8 mouse cellular contexts compared by ENCODE assay signal in genomic region chr19:37018931-37019330, GRCm38 (mm10).
DNase-seq lines count a peak whose midpoint lies in the region; ATAC-seq lines count a peak whose summit lies in the region.

No protein-coding gene starts in this region.

- ATAC-seq in heart, embryonic 16.5 days (replicated peaks; ENCODE audit: extremely low read depth, insufficient read depth, low FRiP score), result no peak
- 0 out of 2 replicates have a peak, but pooled peaks have one; percentile 5 for ATAC-seq in hindbrain, embryonic 16.5 days
- ATAC-seq in midbrain, embryonic 13.5 days, result peak; percentile 15; the same call in 1 of the 2 replicates
- no peak for ATAC-seq in erythroid progenitor cell, adult 5-6 weeks (replicated peaks; ENCODE audit: low FRiP score, poor library complexity, severe bottlenecking)

- no peak overlapping the region for H3K9ac ChIP-seq in heart, embryonic 16.5 days (ENCODE audit: low read length)
- 0 out of 2 replicates have a peak overlapping the region, but pooled peaks have one; percentile 9 for H3K9ac ChIP-seq in hindbrain, embryonic 16.5 days (ENCODE audit: low read depth, low read length)
- H3K9ac ChIP-seq in midbrain, embryonic 13.5 days (replicated peaks), result no peak overlapping the region

- H3K27me3 ChIP-seq in heart, embryonic 16.5 days (ENCODE audit: control insufficient read depth, insufficient read depth, low read length), result no peaks in the 10 kb centered on the region
- no peaks in the 10 kb centered on the region for H3K27me3 ChIP-seq in embryonic facial prominence, embryonic 10.5 days (replicated peaks; ENCODE audit: low read depth, poor library complexity, severe bottlenecking)
- H3K27me3 ChIP-seq in hindbrain, embryonic 16.5 days (replicated peaks; ENCODE audit: control insufficient read depth, insufficient read depth, low read length), result no peaks in the 10 kb centered on the region
- H3K27me3 ChIP-seq in midbrain, embryonic 13.5 days, result no peaks in the 10 kb centered on the region

- no peak for DNase-seq in heart, adult 8-10 months (ENCODE audit: low spot score)
- peak; percentile 35 for DNase-seq in embryonic facial prominence, embryonic 10.5 days (ENCODE audit: low spot score)
- DNase-seq in ovary, postnatal 10 days (ENCODE audit: low spot score), result no peak
- DNase-seq in ovary, postnatal 36 days (ENCODE audit: low spot score), result no peak

- H3K4me1 ChIP-seq in heart, embryonic 16.5 days (ENCODE audit: control insufficient read depth, insufficient read depth, low read length), result peaks cover 7% of the 10 kb centered on the region; the same call in 1 of the 2 replicates
- H3K4me1 ChIP-seq in embryonic facial prominence, embryonic 10.5 days, result peaks cover 17% of the 10 kb centered on the region
- H3K4me1 ChIP-seq in hindbrain, embryonic 16.5 days (ENCODE audit: control insufficient read depth, insufficient read depth, low read depth, low read length), result peaks cover 3% of the 10 kb centered on the region
- peaks cover 11% of the 10 kb centered on the region; the same call in 1 of the 2 replicates for H3K4me1 ChIP-seq in midbrain, embryonic 13.5 days (replicated peaks)

- H3K4me3 ChIP-seq in heart, embryonic 16.5 days (ENCODE audit: low read length), result peak overlapping the region; percentile 41
- H3K4me3 ChIP-seq in embryonic facial prominence, embryonic 10.5 days, result peak overlapping the region; percentile 59
- H3K4me3 ChIP-seq in hindbrain, embryonic 16.5 days (ENCODE audit: low read length), result peak overlapping the region; percentile 40
- H3K4me3 ChIP-seq in midbrain, embryonic 13.5 days (replicated peaks), result peak overlapping the region; percentile 30

- peaks cover 3% of the 10 kb centered on the region; the same call in 1 of the 2 replicates for H3K36me3 ChIP-seq in heart, embryonic 16.5 days (ENCODE audit: control insufficient read depth, insufficient read depth)
- peaks cover 9% of the 10 kb centered on the region for H3K36me3 ChIP-seq in embryonic facial prominence, embryonic 10.5 days (replicated peaks)
- no peaks in the 10 kb centered on the region for H3K36me3 ChIP-seq in hindbrain, embryonic 16.5 days (ENCODE audit: control insufficient read depth, insufficient read depth, low read length)
- H3K36me3 ChIP-seq in midbrain, embryonic 13.5 days, result peaks cover 10% of the 10 kb centered on the region

- no peak overlapping the region for H3K27ac ChIP-seq in heart, embryonic 16.5 days (ENCODE audit: low read length)
- peak overlapping the region; percentile 69 for H3K27ac ChIP-seq in embryonic facial prominence, embryonic 10.5 days (replicated peaks)
- no peak overlapping the region for H3K27ac ChIP-seq in hindbrain, embryonic 16.5 days (ENCODE audit: low read depth, low read length)
- H3K27ac ChIP-seq in midbrain, embryonic 13.5 days, result no peak overlapping the region

- H3K9me3 ChIP-seq in heart, embryonic 16.5 days (replicated peaks; ENCODE audit: control insufficient read depth, low read length), result no peaks in the 10 kb centered on the region
- H3K9me3 ChIP-seq in embryonic facial prominence, embryonic 10.5 days, result peaks cover 16% of the 10 kb centered on the region; the same call in 1 of the 2 replicates
- peaks cover 8% of the 10 kb centered on the region for H3K9me3 ChIP-seq in hindbrain, embryonic 16.5 days (ENCODE audit: control insufficient read depth, low read length)
- 0 out of 2 replicates have a peak, but pooled peaks cover 4% of the 10 kb centered on the region for H3K9me3 ChIP-seq in midbrain, embryonic 13.5 days

- peak overlapping the region; percentile 52 for H3K4me2 ChIP-seq in heart, embryonic 16.5 days (ENCODE audit: low read depth, low read length)
- H3K4me2 ChIP-seq in hindbrain, embryonic 16.5 days (ENCODE audit: low read length), result peak overlapping the region; percentile 59
- H3K4me2 ChIP-seq in midbrain, embryonic 13.5 days (replicated peaks), result peak overlapping the region; percentile 54

- 60% methylated on average over 5 of the region's 5 CpGs for WGBS in heart, embryonic 16.5 days
- WGBS in embryonic facial prominence, embryonic 10.5 days, result 49% methylated on average over 5 of the region's 5 CpGs
- 66% methylated on average over 5 of the region's 5 CpGs for WGBS in hindbrain, embryonic 16.5 days
- 57% methylated on average over 5 of the region's 5 CpGs for WGBS in midbrain, embryonic 13.5 days

Comparison
In these comparisons a context has a peak if more than half of its experiments do, and no peak if none do; other contexts are left out.
1. ATAC-seq: peak in hindbrain, embryonic 16.5 days (single experiment) and midbrain, embryonic 13.5 days (single experiment); none in heart, embryonic 16.5 days (single experiment) and erythroid progenitor cell, adult 5-6 weeks (single experiment).
2. Peak in every context shown above with its lines, with median percentiles within 50 percentile points of each other: H3K4me2 ChIP-seq and H3K4me3 ChIP-seq.